In the genomic region with DNA sequence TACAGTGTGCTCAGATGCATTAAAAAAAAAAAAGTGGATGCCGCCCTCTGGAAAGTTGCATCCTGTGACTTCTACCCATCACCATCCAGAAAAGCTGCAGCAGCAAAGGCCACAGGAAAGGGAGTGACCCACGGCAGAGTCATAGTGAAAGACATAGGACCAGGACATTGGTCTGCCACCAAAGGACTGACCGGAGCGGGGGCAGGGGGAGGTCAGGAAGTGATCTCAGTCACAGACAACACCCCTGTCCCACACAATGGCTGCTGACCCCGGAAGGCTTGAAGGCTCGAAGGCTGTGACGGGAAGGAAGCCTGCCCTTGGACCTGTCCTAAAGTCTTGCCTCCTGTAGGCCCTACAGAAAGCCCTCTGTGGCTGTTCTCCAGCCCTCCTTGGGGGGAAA, we compare ENCODE assay signal across 18 mouse cellular contexts. TPM values are rescaled to one million over a fixed set of nuclear protein-coding genes. Genes with fewer than 3 reads are reported as not detected.
DNase-seq lines count a peak whose midpoint lies in the region; ATAC-seq and TF ChIP-seq lines count a peak whose summit lies in the region.
"Had no signal": no experiment of that assay in that cellular context is flagged by ENCODE, and none has a peak within 500 bp of the region (broad histone marks: within the 10 kb centered on the region; RNA-seq: fewer than 3 reads in every experiment).

No protein-coding gene starts in this region.

- H3K4me1 ChIP-seq in hindbrain, embryonic 10.5 days (replicated peaks), result no peaks in the 10 kb centered on the region; the same call in 1 of the 2 replicates
- no peaks in the 10 kb centered on the region for H3K4me1 ChIP-seq in hindbrain, embryonic 11.5 days (replicated peaks; ENCODE audit: control insufficient read depth, insufficient read depth, low read length)
- H3K4me1 ChIP-seq in lung, postnatal 0 days (ENCODE audit: insufficient read depth, low read depth, low read length), result no peaks in the 10 kb centered on the region
- H3K4me1 ChIP-seq in limb, embryonic 10.5 days, result peaks cover 11% of the 10 kb centered on the region; the same call in 1 of the 2 replicates
- H3K4me1 ChIP-seq: forebrain, embryonic 12.5 days; hindbrain, embryonic 15.5 days had no signal

- 78% methylated on average over 7 of the region's 7 CpGs for WGBS in hindbrain, embryonic 10.5 days
- WGBS in hindbrain, embryonic 11.5 days, result 76% methylated on average over 7 of the region's 7 CpGs
- WGBS in lung, postnatal 0 days, result 68% methylated on average over 7 of the region's 7 CpGs
- 79% methylated on average over 7 of the region's 7 CpGs for WGBS in limb, embryonic 10.5 days

- no peak for ATAC-seq in hindbrain, embryonic 11.5 days (ENCODE audit: low FRiP score)
- peak; percentile 80 for ATAC-seq in lung, postnatal 0 days
- ATAC-seq: forebrain, embryonic 16.5 days had no signal

- H3K9ac ChIP-seq in hindbrain, embryonic 11.5 days (ENCODE audit: low read depth, low read length), result no peak overlapping the region
- no peak overlapping the region for H3K9ac ChIP-seq in lung, postnatal 0 days (replicated peaks; ENCODE audit: low read depth)
- H3K9ac ChIP-seq: embryonic facial prominence, embryonic 13.5 days; forebrain, embryonic 12.5 days; hindbrain, embryonic 15.5 days had no signal

- TF ChIP-seq CTCF in lung, postnatal 0 days (IDR thresholded peaks at IDR 0.05), result no peak

- no peak overlapping the region for H3K4me3 ChIP-seq in hindbrain, embryonic 10.5 days
- H3K4me3 ChIP-seq in hindbrain, embryonic 11.5 days (ENCODE audit: low read depth, low read length), result no peak overlapping the region
- H3K4me3 ChIP-seq in lung, postnatal 0 days (ENCODE audit: low read depth, low read length), result no peak overlapping the region
- no peak overlapping the region for H3K4me3 ChIP-seq in limb, embryonic 10.5 days
- H3K4me3 ChIP-seq: embryonic facial prominence, embryonic 13.5 days; forebrain, embryonic 12.5 days; hindbrain, embryonic 15.5 days had no signal

- peak; percentile 85 for DNase-seq in heart, adult 11 months
- no peak for DNase-seq in heart, adult 9 months (ENCODE audit: low spot score in 2 of 2)
- no peak for DNase-seq in hindbrain, embryonic 10.5 days (ENCODE audit: low spot score)
- DNase-seq in hindbrain, embryonic 11.5 days (ENCODE audit: low spot score), result no peak
- DNase-seq in lung, postnatal 0 days (ENCODE audit: low spot score), result peak; percentile 39
- DNase-seq in lung, postnatal 36 days, result no peak
- no peak for DNase-seq in limb, embryonic 10.5 days (ENCODE audit: low spot score)
- no peak for DNase-seq in frontal cortex, postnatal 36 days (ENCODE audit: low spot score in 2 of 2)
- DNase-seq: adrenal gland, postnatal 10 days; cerebellum, adult 11 months; cerebellum, adult 8-10 months; cerebellum, postnatal 14 days; gastrocnemius, postnatal 14 days had no signal

- H3K9me3 ChIP-seq in hindbrain, embryonic 10.5 days, result no peaks in the 10 kb centered on the region
- no peaks in the 10 kb centered on the region for H3K9me3 ChIP-seq in hindbrain, embryonic 11.5 days (ENCODE audit: control insufficient read depth, low read length)
- no peaks in the 10 kb centered on the region for H3K9me3 ChIP-seq in lung, postnatal 0 days (ENCODE audit: low read length)
- no peaks in the 10 kb centered on the region for H3K9me3 ChIP-seq in limb, embryonic 10.5 days (replicated peaks)
- H3K9me3 ChIP-seq: embryonic facial prominence, embryonic 13.5 days; forebrain, embryonic 12.5 days; hindbrain, embryonic 15.5 days had no signal

- 0 out of 2 replicates have a peak overlapping the region, but pooled peaks have one; percentile 53 for H3K27ac ChIP-seq in hindbrain, embryonic 10.5 days
- no peak overlapping the region for H3K27ac ChIP-seq in hindbrain, embryonic 11.5 days (ENCODE audit: low read depth, low read length)
- no peak overlapping the region for H3K27ac ChIP-seq in lung, postnatal 0 days (ENCODE audit: low read length)
- peak overlapping the region; percentile 53; the same call in 1 of the 2 replicates for H3K27ac ChIP-seq in limb, embryonic 10.5 days
- H3K27ac ChIP-seq: embryonic facial prominence, embryonic 13.5 days; forebrain, embryonic 12.5 days; hindbrain, embryonic 15.5 days had no signal

- peaks cover 14% of the 10 kb centered on the region for H3K36me3 ChIP-seq in hindbrain, embryonic 10.5 days
- no peaks in the 10 kb centered on the region for H3K36me3 ChIP-seq in hindbrain, embryonic 11.5 days (ENCODE audit: control insufficient read depth, insufficient read depth, low read length)
- H3K36me3 ChIP-seq in lung, postnatal 0 days (ENCODE audit: insufficient read depth, low read length), result no peaks in the 10 kb centered on the region
- H3K36me3 ChIP-seq in limb, embryonic 10.5 days, result peaks cover 19% of the 10 kb centered on the region

- H3K27me3 ChIP-seq in hindbrain, embryonic 10.5 days (ENCODE audit: insufficient read depth, poor library complexity, severe bottlenecking), result no peaks in the 10 kb centered on the region
- H3K27me3 ChIP-seq in hindbrain, embryonic 11.5 days (ENCODE audit: control insufficient read depth, insufficient read depth, low read length), result no peaks in the 10 kb centered on the region
- H3K27me3 ChIP-seq in lung, postnatal 0 days (replicated peaks; ENCODE audit: insufficient read depth, low read length), result no peaks in the 10 kb centered on the region
- H3K27me3 ChIP-seq in limb, embryonic 10.5 days (ENCODE audit: low read depth, poor library complexity, severe bottlenecking), result no peaks in the 10 kb centered on the region
- H3K27me3 ChIP-seq: embryonic facial prominence, embryonic 13.5 days; forebrain, embryonic 12.5 days; hindbrain, embryonic 15.5 days had no signal

- no peak for TF ChIP-seq EP300 in lung, postnatal 0 days (IDR thresholded peaks at IDR 0.05)

- no peak overlapping the region for H3K4me2 ChIP-seq in hindbrain, embryonic 11.5 days (replicated peaks; ENCODE audit: low read depth, low read length)
- no peak overlapping the region for H3K4me2 ChIP-seq in lung, postnatal 0 days (replicated peaks; ENCODE audit: low read depth, low read length)
- H3K4me2 ChIP-seq: embryonic facial prominence, embryonic 13.5 days; forebrain, embryonic 12.5 days; hindbrain, embryonic 15.5 days had no signal

RNA-seq across cellular contexts. Expression of a gene that starts 36.1 kb away (rescaled TPM):
- 39.5 and 39.9 TPM in 2 replicates for polyA plus RNA-seq in hindbrain, embryonic 10.5 days (2016; fragmentation: Nextera tagmentation; extraction: Ambion mirVana)
- 38.8 and 41.2 TPM in 2 replicates for polyA plus RNA-seq in hindbrain, embryonic 11.5 days (2014; fragmentation: Nextera tagmentation; extraction: Ambion mirVana)
- 40.8 and 41.4 TPM in 2 replicates for polyA plus RNA-seq in lung, postnatal 0 days (2015; fragmentation: Nextera tagmentation; extraction: Ambion mirVana)
- 29.5 and 35.6 TPM in 2 replicates for polyA plus RNA-seq in limb, embryonic 10.5 days (2016; fragmentation: Nextera tagmentation; extraction: Ambion mirVana)

RNA-seq across cellular contexts. Expression of a gene that starts 49.9 kb away (rescaled TPM):
- 3.1 and 4.1 TPM in 2 replicates for polyA plus RNA-seq in hindbrain, embryonic 10.5 days (2016; fragmentation: Nextera tagmentation; extraction: Ambion mirVana)
- 4.7 and 6.1 TPM in 2 replicates for polyA plus RNA-seq in hindbrain, embryonic 11.5 days (2014; fragmentation: Nextera tagmentation; extraction: Ambion mirVana)
- 4.2 and 4.4 TPM in 2 replicates for polyA plus RNA-seq in lung, postnatal 0 days (2015; fragmentation: Nextera tagmentation; extraction: Ambion mirVana)
- 0.26 and 0.50 TPM in 2 replicates for polyA plus RNA-seq in limb, embryonic 10.5 days (2016; fragmentation: Nextera tagmentation; extraction: Ambion mirVana)
- polyA plus RNA-seq: C2C12 had no signal

Comparison
In these comparisons a context has a peak if more than half of its experiments do, and no peak if none do; other contexts are left out.
1. DNase-seq: peak in heart, adult 11 months (single experiment) and lung, postnatal 0 days (single experiment); none in heart, adult 9 months (0 of 2), hindbrain, embryonic 10.5 days (single experiment), hindbrain, embryonic 11.5 days (single experiment), lung, postnatal 36 days (single experiment), limb, embryonic 10.5 days (single experiment) and frontal cortex, postnatal 36 days (0 of 2).
2. H3K27ac ChIP-seq: peak in hindbrain, embryonic 10.5 days (single experiment) and limb, embryonic 10.5 days (single experiment); none in hindbrain, embryonic 11.5 days (single experiment) and lung, postnatal 0 days (single experiment).